Mouse (Mus musculus) retina, embryonic 14.5 days (tissue): ENCODE results near the gene Bnc2.

Experiments
- DNase-seq: peaks from one replicate; pipeline ENCODE4 v3.0.0-alpha.2; 2015; ENCODE audit warnings: low spot score

Gene Bnc2

DNA sequence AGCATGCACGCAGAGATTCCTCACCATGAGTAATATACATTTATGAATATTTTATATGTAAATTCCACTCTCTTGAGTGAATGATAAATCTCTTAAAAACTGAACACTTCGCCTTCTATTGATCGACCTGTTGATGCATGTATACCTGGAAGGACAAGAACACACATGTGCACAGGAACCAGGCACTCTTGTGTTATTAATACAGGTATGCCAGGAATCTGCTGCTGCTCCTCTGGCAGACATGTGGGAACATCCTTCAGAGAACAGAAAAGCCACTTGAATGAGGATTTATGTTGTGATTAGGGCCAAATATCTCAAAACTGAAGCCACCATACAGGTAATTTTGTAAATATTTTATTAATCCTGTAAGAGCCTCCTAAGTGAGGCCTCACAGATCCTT lies 357.7 kb downstream of the Bnc2 start:
- no peak for DNase-seq

DNA sequence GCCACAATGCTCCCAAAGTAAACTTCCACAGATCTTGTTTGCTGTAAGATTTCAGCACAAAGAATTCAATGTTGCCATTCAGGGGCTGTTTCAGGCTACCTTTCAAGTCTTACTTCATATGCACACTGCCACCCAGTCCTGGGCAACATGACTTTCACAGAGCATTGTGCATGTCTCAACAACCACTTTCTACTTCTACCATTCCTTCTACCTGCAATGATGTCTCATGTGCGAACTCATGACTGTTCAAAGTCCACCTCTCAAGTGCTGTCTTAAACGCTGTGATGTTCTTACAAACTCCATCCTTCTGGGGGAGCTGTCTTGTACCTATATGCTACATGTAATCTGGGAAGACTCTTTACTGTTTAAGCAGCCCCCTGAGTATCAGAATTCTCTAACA lies 363.7 kb downstream of the Bnc2 start:
- no peak for DNase-seq

DNA sequence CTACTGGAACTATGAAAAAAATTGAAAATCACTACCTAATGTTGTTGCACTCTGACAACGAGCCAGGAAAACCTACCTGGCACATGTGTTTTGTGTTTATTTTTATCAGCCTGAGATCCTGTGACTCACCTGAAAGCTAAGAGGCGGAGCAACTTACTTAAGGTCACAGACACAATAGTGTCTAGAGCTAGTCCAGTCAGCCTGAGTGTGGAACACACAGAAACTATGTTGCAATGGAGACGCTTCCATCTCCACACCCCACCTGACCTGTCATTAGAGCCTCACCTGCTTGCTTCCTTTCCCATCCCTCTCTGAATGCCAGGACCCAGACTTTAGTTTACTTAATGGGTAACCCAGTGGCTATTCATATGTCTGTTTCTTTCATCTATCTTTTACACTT lies 364.2 kb downstream of the Bnc2 start:
- DNase-seq: no peak

DNA sequence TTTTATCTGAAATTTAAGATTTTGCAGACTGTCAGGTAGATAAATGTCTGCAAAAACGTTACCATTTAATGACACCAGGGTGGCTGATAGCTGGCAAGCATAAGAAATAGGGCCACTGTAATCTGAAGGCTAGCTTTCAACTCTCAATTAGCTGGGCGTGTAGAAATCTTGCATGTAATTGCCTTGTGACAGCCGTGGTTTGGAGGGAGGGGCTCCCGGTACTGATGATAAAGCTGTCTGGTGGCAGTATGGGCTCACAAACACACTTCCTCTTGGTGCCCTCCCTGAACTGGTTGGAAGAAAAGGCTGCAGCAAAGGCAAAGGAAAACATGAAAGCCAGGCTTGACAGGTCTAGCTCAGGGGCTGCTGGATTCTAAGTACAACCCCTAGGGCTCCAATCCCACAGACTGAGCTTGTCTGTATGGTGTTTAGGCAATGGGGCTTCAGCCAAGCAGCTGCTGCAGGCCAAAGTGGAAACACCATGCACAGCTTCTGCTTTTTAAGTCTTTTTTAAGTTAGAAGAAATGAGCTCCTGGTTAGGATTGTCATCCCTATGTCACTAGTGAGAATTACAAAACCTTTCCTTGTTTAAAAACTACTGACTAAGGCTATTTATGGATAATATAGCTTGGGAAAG lies 366.7 kb downstream of the Bnc2 start:
- DNase-seq: no peak

DNA sequence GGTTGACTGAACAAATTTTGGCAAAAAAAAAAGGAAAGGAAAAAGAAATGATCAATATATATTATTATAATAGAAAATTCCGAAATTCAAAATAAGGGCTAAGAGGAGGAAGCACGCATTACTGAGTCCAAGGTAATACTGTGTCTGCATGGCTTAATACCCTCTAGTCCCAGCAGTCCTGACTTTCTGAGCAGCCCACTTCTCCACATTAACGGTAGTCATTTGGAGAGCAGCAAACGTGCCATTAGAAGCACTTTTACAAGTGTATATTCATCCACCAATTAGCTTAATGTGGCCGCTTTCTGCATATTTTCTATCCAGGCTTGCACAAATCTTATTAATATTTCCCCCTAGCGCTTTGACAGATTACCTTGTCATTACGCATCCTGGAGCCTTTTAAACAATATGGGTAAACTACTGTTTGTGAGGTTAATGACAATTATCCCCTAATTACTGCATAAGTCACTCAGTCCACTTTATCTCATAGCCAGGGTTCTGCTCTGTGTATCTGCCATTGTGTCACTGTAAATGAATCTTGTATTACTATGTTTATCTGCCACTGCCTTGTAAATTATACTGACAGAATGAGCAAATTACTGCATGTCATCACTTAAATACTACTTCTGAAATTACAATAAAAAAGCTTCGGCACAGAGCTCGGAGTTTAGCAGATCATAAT lies 368.0 kb downstream of the Bnc2 start:
- DNase-seq: no peak

DNA sequence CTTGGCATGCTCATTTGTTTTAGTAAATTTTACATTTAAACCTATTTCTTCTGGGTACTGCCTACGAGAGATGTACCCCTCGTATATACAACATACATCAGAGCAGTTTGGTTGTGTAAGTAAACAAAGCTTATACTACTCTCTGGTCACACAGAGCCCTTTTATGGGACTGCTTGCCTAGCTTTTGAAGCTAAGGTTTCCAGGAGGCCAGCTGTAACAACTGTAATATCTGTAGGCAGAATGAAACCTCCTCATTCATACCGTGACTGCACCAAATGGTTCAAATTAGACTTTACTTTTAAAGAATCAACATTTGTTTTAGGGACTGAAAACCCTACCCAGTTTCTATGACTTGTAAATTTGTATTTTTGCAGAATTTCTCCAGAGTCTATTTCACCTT lies 372.1 kb downstream of the Bnc2 start:
- DNase-seq: no peak

DNA sequence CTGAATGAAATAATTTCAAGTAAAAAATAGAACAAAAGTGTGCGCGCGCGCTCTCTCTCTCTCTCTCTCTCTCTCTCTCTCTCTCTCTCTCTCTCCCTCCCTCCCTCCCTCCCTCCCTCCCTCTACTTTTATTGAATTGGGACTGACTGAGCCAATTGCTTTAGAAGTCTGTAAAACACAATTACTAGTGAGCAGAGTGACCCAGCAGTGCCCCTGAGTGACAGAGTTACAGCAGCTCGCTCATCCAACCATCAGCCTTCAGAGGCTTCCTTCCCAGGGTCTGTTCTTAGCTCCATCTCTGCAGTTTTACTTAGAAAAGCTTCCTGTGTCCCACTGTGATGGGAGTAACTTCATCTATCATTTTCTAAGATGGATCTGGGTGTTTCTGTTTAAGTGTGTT lies 389.9 kb downstream of the Bnc2 start:
- no peak for DNase-seq

DNA sequence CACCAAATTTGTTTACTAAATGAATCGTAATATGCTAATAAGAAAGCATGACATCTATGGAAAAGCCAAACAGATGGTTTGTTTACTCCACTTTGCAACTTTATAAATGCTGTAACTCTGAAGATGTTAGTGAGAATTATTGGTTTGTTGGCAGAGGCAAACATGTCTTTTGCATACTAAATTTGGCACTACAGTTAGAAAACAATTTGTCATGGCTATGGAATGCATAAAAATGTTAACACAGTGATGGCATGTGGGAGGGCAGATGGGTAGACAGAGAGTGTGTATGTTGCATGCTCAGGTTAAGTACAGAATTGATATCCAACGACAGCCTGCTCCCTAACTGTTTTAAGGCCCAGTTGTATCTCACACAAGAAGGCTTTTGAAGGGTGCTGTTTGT lies 392.4 kb downstream of the Bnc2 start:
- no peak for DNase-seq

DNA sequence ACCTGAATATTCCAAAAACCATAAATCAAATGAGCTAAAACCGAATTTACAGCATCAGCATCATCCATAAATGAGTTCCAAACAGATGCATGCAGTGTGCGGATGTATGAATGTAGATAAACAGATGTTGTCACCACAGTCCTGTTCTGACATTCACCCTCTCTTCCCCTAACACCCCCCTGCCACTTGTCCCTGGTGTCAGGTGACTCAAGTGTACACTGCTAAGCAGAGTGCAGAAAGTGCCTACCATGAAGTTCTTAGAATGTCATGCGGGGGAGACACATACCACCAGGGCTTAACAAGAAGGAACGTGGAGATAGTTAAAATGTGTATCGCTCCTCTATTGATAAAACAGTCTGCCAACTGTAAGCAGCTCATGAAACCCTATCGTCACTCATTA lies 396.9 kb downstream of the Bnc2 start:
- DNase-seq: no peak

DNA sequence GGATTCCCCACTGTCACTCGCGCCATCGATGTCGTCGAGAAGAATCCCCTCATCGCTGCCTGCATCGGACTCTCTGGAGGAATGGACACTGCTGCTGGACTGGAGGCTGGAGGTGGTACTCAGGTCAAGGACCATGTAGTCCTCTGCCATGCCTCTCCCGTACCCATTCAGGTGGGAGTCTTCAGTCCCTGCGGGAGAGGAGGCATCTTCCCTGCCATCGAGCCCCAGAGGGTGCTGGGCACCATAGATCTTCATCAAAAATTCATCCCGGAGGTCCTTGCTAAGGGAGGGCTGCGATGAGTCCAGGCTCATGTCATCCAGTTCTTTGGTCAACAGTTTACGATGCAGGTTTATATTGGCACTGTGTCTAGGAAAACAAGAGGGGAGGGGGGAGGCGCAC lies 399.0 kb downstream of the Bnc2 start:
- no peak for DNase-seq

DNA sequence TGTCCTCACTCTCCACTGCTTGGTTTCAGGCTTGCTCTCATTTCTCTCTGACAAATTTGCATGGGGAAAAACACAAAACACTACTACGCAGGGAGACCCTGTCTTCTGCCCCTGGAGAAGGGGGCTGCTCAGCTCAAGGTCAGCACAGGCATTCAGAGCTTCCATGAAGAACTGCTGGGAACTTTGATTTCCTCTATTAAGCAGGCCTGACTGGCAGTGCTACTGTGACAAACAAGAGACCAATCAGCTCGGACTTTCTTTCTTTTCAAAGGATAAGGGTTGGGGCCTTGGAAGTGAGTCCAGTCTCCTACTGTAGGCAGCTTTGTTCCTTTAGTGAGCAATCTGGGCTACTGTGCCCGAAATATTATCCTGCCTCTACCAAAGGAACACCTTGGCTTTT lies 400.9 kb downstream of the Bnc2 start:
- DNase-seq: no peak

DNA sequence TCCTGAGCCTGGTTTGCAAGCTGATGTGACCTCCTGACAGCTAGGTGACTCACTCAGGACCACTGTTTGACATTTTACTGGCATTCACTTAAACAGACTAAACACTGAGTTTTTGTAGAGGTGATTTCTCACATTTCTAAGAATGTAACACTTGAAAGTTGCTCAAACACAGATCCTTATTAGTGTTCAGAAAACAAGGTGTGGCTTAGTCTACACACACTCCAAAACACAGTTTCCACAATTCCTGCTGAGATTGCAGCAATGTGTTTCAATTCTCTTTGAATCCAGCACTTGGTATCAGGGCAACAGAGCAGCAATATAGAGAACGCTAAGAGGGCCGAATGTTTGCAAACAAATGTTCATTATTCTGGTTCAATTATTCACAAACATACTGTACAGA lies 402.2 kb downstream of the Bnc2 start:
- DNase-seq: no peak

DNA sequence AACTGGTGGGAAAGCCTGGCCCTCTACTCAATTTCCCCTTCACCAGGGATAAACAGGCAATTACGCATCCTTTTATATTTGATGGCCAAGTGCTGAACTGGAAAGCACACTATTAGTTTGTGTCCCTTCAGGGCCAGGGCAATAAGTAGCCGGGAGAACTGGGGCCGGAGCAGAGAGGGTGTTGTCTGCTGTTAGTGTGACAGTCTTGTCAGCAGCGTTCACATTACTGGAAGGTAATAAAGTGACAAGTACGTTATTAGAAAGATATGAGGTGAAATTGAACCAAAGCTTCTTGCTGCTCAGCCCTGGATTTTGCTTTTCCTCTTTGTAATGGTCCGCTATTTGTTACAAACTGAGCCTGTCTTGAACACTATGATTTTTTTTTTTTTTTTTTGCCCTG lies 405.2 kb downstream of the Bnc2 start:
- no peak for DNase-seq

DNA sequence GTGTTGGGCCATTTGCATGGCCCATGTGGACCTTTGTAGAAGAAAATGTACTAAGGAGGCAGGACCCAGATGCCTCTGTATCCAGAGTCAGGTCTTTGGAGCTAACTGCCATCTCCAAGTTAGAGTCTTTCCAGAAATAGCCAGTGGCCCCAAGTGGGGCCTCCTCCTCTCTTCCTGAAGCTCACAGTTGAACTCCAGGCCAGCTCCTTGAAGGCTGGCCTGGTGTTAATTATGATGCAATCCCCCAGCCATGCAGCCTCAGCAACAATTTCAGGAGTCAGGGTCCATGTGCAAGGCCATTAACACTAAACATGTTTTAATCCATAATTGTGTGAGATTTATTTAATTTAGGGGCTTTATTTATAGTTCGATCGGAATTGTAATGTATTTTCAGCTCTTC lies 427.7 kb downstream of the Bnc2 start:
- no peak for DNase-seq

DNA sequence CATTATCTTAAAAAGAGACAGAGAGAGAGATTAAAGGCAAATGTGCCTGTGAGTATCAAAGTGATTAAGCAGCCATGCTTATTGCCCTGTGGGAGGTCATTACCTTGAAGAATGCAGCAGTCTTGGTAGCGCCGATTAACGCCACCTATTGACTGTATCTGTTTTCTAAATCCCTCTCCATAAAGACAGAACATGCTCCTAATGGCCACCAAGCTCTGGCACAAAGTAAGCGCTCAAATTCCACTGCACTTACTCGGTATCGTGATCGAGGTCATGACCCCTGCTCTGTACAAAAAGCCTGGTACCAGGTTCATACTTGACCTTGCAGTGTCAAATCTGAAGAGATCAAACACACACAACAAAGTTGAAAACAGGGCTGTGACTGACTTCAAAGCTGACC lies 442.7 kb downstream of the Bnc2 start:
- no peak for DNase-seq

DNA sequence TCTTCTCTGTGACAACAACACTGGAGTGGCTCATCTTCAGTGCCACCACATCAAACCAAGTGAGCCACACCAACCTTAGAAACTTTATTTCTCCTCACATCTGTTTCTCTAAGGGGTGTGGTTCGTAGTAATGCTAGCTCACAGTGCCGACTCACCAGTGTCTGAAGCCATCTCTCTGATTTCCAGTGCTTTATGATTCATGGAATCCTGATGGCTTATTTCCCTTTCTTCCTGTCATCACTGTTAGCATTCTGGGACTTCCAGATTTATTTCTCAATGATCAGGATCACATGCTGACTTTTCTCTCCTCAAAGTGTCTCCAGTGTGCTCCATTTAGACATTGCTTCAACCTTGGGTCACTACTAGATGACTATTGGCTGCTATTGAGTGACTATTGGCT lies 443.8 kb downstream of the Bnc2 start:
- no peak for DNase-seq

DNA sequence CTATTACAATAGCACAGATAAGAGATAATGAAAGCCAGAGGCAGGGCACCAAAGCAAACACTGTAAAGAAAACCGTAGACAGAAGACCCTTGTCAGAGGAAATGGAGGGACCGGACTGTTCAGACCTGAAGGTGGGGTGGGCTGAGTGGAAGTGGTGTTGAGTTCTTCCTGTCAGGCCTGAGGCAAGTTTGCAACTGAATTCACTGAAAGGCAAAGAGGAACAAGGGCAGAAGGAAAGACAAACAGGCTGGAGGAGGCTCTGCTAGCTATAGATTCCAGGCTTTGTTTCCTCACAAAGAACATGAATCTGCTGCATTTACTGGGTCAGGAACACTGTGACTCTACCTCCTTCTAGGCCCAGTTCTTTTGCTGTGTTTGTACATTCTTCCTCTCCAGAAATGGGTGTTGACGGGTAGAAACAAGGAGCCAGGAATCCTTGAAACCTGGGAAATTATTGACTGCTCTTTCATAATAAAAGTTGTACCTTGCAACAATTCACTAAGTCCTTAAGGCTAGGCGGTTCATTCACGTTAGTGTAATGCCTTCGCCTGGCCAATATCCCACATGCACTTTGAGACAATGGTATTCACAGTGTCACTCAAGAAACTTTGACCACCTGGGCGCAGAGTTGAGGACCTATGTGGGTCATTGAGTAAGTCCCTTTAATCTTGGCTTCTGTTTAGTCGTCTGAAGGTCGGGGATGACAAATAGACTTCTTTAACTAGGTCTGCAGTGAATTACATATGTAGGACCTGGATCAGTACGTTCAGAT lies 445.7 kb downstream of the Bnc2 start:
- DNase-seq: no peak

DNA sequence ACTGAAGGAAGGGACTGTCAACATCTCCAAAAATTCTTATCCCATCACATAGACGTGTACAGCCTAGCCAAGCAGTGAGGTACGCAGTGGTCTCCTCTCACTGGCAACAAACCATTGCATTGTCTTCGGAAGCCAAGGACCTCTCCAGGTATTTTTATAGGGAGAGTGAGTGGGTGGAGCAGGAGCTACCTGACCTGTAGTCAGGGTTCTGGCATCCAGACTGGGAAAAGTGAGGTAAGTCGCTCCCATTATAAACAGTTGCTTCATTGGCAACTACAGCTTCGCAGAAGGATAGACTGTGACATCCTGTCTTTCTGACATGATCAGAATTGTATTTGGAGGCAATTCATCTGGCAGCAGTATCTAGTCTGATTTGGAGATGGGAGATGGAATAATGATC lies 446.5 kb downstream of the Bnc2 start:
- DNase-seq: no peak
